Mouse (Mus musculus): Measurements from ENCODE around the gene Kbtbd13.
A peak's percentile ranks its signal among the peaks of the same experiment; 100 is the strongest.

Gene Kbtbd13

DNA sequence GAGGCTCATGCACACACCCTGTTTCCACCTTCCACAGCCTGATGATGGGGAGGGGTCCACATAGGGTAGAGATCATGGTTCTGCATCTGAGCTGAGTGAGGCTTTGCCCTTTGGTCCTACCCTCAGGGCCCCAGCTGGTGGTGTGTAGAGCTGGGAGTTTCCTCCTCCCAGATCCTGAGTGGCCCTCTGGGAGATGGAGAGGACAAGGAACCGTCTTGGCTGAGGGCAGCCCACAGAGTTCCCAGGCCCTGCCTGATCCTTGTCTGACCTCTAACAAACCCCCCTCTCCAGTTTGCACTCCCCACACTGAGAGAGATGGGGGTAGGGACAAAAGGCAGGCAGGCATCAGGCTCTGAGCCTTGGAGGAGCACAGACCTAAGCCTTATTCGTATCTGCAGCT, 2.9 kb upstream of the Kbtbd13 start:
- no peak for DNase-seq (ENCODE audit: extremely low spot score, low read depth, low spot score)

DNA sequence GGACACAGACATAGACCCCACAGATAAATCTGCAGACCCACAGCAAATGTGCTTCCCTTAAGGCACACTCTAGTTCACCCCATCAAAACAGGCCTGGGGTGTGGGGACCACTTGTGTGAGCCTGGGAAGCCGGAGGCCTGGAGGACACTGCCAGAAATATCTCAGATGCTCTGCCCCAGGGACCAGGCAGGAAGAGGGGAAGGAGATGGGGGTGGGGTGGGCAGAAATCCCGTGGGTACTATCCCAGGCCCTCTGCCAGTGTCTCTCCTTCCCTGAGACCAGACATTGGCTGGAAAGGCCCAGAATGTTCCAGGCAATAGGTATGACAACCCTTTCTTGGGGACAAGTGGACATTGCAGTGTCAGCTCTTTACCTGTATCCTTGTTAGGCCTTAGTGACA, 2.2 kb upstream of the Kbtbd13 start:
- DNase-seq (ENCODE audit: extremely low spot score, low read depth, low spot score), result no peak

DNA sequence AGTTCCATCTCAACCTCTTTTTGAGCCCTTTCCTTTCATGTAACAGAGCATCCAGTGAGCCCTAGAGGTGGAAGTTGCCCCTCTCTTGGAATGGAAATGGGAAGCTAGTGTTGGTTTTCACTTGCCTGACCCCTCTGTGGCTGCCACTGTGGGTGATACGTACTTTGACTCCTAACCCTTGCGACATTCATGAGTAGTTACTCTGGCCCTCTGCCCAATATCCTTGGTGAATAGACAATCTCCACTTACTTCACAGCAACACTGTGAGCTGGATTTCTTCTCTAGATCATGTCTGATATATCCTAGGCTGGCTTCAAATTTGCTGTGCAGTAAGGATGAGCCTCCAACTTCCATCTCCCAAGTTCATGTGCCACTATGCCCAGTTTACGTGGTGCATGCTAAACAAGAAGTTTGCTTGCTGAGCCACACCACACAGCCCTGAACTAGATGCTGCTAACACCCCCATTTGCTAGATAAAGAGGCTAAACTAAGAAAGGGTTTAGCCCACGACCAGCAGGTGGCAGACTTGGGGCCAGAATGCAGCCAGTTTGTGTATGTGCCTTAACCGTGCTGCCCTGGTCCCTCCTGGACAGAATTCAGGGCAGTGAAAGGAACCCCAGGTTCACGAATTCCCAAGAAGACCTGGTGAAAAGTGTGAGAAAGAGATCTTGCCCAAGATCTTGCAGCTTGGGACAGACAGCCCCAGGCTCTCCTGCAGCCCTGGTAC, 1.3 kb upstream of the Kbtbd13 start:
- DNase-seq (ENCODE audit: extremely low spot score, low read depth, low spot score), result peak; percentile 39

DNA sequence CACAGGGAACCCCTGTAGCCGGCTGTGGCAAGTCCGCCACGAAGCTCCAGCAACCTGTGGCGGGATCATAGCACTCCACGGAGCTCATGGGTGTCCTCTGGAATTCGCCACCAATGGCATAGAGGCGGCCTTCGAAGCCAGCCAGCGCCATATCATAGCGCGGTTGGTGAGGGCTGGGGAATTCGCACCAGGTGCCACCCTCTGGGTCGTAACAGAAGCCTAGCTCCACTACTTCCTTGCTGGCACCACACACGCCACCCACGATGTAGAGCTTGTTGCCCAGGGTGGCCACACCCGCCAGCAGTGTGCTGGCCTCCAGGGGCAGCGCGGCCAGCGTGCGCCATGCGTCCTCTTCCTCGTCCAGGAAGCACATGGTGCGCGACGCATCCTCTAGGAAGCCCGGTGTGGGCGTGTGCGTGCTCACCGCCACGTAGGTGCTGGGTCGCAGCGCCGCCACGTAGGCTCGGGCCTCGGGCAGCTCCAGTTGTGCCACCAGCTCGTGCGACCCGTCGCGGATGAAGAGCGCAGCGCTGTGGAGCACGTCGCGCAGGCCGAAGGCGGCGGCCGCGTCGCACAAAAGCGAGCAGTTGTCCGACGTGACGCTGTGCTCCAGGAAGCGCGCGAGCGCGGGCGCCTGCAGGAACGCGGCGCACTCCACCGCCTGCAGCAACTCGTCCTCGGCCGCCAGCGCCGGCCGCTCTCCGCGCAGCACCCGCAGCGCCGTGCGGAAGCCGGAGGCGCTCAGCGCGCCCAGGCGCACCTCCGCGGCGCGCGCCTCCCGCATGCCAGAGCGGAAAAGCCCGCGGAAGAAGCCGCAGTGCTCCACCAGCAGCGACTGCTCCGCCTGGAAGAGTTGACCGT, 470 bp downstream of the Kbtbd13 start:
- DNase-seq (ENCODE audit: extremely low spot score, low read depth, low spot score), result no peak

DNA sequence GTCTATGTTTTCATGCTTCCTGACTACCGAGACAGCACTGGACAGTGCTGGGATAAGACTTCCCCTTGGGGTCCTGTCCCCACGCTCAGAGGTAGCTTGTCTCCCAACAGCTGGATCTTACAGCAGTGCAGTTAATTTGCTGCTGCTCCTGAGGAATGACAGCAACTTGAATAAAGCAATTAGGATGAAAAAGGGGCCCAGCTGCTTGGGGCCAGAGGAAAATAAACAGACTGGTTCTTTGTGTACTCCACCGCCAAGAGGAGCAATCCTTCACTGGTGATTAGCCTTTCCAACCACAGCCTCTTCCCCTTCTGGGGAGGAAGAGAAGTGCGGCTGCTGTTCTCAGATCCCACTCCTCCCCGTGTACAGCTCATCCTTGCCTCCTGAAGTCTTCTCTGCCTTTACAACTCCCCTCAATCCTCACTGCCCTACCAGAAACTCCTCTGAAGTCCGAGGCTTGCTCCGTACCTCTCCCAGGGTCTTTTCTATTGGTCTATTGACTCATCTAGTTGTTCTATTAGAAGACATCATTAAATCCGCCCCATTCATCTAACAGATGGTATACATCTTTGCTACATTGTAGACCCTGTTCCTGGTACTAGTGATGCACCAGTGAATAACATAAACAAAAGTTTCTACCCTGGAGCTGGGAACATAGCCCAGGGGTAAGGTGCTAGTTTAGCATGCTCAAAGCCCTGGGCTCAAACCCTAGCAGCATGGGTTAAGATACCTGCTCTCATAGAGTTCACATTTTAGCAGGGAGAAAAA, 4.9 kb downstream of the Kbtbd13 start:
- DNase-seq (ENCODE audit: extremely low spot score, low read depth, low spot score), result no peak

DNA sequence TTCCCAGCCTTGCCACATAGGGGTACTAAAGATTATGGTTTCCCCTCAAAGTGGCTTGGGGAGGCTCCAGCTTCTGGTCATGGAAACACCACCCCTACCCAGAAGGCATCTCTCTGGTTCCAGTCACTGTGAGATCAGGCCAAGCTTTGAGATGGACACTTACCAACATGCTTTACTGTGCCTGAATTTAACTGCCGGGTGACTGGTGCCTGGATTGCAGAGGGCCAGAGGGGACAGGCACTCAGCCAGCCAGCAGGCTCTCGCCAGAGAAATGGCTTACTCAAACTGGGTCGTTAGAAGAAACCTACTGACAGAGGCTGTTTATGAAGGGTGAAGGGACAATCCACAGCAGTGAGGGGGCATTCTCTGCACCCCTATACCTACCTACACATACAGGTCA, 7.2 kb downstream of the Kbtbd13 start:
- DNase-seq (ENCODE audit: extremely low spot score, low read depth, low spot score), result no peak

DNA sequence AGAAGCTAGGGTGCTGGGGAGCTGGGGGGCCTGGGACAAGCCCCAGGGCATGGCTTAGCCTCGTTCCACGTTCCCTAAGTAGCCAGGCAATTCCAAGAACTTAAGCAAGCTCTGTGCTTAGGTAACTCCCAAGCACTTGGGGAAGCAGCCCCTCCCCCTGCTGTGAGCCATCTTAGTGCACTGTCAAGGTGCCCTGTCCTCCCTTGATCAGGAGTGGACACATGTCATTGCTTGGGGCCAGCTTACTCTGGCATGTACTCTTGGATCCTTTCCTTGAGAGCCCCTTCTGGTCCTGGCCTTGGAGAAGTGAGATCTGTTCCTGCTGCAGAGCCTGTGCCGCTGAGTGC, 8.7 kb downstream of the Kbtbd13 start:
- no peak for DNase-seq (ENCODE audit: extremely low spot score, low read depth, low spot score)

DNA sequence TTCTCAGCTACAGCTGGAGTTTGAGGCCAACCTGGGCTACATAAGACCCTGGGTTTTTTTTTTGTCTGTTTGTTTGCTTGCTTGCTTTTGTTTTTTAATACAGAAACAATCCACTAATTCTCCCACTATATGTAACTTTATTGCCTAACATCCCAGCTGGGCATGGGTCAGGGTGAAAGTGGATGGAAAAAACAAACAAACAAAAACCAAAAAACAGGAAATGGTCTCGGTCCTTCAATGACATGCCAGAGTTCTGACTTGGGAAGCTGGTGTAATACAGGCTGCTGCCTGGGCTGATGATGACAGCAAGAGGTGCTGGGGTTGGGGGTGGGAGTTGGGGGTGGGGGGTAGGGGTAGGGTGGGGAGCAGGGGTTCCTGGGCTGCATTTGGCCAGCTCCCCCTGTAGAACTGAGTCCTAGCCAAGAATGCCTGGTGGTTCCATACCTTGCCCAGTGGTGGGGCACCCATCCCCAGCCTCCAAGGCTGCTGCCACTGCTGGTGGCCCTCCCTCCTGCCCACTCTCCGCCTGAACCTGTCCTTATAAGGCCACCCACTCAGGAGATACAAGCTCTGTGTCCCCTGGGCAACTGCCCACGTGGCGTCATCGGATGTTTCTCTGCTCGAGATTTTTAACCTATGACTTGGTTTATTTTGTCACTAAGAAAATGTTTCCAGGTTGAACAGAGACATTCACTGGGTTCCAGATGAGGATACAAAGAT, 9.3 kb downstream of the Kbtbd13 start:
- DNase-seq (ENCODE audit: extremely low spot score, low read depth, low spot score), result no peak

DNA sequence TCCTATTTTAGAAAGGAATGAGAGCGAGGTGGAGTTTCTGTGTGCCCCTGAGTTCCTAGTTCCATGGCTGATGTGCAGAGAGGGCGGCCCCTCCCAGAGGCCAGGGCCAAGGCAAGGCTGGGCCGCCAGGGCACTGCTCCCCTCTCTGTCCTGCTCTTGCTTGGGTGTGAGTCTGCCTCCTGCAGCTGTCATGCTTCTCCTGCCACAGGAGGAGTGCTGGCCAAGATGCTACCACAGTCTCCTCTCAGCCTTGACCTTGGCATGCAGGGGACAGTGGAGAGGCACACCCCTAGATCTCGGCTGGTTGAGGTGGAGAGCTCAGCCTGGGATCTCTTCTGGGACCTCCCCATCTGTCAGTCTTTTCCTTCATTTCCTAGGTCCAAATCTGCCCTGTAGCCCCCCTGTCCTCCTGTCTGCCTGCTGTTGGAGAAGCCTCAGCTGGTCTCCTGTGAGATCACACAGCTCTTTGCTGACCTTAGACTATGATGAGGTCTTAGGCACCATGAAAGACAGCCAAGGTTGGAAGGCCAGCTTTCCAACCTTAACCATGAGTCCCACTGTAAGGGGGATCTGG, 10.3 kb downstream of the Kbtbd13 start:
- DNase-seq (ENCODE audit: extremely low spot score, low read depth, low spot score), result no peak

DNA sequence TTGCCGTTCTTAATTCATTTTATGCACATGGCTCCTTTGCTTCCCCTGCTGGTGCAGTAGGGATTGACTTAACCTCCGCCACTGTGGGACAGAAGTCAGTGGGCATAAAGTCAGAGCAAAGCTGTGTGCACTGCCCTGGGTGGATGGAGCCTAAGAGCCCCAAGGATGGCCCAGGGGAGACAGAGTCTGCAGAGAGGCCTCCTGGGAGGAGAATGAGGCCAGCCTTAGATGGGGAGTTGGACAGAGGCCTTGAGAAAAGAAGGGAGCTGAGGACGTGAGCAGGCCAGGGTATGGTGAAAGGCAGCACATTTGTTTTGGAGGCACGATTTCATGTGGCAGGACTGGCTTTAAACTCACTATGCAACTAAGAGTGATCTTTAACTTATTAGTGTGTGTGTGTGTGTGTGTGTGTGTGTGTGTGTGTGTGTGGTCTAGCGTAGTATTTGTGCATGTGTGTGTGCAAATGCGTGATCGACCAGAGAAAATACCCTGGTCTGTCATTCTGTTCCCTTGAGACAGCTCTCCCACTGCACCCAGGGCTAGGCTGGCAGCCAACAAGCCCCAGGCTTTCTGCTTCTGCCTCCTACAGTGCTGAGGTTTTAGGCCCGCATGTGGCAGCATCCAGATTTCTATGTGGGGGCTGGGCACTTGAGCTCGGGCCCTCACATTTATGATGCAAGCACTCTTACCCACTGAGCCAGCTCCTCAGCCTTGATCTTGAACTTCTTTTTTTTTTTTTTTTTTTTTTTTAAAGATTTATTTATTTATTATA, 16.1 kb downstream of the Kbtbd13 start:
- DNase-seq (ENCODE audit: extremely low spot score, low read depth, low spot score), result no peak

DNA sequence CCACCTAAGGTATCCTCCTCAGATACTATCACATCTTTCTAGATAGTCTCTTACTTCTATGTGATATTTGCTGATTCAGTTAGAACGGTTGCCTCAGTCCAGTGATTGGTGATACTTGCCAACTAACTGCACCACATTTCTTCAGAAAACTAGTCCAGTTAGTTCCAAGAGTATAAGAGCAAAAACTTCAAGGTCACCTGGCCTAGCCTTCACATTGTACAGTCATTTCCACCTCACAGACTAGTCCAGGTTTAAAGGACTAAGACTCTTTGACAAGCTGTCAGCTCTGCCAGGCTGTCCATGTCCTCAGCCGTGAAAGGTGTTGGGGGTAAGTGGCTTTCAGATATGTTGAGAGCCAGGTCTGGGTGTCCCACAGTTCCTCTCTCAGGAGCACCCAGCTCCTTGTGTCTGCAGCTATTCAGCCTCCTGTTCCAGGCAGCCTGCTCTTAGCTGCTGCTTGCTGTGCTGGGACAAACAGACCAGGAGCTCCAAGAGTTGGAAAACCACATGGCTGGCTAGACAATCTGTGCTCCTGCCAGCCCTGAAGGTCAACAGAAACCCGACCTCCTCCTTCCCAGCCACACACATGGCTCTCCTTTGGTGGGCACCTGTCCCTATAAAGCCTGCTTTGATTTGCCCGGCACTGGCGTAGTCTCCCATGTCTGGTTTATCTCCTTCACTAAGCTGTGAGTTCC, 16.8 kb downstream of the Kbtbd13 start:
- no peak for DNase-seq (ENCODE audit: extremely low spot score, low read depth, low spot score)

DNA sequence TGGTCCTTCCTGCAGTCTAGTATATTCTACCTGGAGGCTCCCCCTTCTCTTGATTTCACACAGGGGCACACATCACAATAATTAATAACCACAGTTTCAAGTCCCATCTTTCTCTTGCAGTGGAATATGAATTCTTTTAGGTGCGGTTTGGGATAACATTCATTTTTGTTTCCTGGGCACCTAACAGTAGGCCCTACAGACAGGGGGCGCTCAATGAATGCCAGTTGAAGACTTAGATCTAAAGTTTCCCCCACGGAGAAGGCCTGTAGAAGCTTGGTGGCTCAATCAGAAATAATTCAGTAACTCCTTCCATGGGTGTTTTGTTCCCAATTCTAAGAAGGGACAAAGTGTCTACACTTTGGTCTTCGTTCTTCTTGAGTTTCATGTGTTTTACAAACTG, 19.0 kb downstream of the Kbtbd13 start:
- DNase-seq (ENCODE audit: extremely low spot score, low read depth, low spot score), result no peak

DNA sequence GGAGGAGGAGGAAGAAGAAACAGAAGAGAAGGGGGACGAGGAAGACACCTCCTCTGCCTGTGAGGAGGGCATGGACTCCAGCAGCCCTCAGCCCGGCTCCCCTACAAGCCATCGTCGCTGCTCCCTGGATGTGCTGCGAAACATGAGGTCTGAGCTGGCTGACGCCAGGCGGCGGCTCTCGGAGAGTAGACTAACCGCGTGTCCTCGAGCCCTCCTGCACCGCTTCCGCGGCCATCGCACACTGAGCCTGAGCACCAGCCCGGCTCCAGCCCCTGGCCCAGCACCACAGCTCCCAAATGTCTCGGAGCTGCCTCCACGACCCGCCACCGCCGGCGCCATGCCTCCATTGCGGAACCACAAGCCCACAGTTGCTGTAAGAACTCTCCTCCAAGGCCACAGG, 19.7 kb downstream of the Kbtbd13 start:
- DNase-seq (ENCODE audit: extremely low spot score, low read depth, low spot score), result no peak

DNA sequence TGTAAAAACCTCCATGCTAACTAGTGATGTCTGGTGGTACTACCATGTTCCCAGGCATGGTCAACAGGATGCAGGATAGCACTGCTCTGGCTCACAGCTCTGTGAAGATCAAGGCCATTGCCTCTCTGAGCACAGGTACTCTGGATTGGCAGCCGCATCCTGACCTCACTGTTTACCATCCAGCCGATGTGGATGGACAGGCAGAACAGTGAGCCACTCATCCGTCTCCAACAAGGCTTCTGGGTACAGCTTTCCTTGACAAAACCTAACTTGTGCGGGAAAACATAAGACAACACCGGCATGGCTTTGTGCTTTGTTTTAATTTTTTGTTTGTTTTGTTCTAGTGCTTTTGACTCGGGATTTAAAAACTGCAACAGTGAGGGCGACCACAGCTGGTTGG, 25.7 kb downstream of the Kbtbd13 start:
- no peak for DNase-seq (ENCODE audit: extremely low spot score, low read depth, low spot score)

DNA sequence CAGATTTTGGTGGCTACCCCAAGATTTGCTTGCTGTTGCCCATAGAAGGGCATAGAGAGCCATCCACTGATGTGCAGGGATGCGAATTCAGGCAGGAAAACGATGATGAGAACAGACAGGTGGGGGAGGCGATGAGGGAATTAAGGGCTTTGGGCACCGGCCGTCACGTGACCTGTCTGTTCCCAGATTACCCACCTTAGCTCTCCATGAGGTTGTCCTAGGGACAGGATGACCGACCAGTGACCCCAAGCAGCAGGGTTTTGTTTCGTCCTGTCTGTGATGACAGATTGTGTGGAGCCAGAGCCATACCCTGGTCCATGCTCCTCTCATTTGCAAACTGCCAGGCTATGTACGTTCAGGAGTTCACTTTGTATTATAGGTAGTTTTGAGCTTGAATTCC, 27.8 kb downstream of the Kbtbd13 start:
- no peak for DNase-seq (ENCODE audit: extremely low spot score, low read depth, low spot score)

DNA sequence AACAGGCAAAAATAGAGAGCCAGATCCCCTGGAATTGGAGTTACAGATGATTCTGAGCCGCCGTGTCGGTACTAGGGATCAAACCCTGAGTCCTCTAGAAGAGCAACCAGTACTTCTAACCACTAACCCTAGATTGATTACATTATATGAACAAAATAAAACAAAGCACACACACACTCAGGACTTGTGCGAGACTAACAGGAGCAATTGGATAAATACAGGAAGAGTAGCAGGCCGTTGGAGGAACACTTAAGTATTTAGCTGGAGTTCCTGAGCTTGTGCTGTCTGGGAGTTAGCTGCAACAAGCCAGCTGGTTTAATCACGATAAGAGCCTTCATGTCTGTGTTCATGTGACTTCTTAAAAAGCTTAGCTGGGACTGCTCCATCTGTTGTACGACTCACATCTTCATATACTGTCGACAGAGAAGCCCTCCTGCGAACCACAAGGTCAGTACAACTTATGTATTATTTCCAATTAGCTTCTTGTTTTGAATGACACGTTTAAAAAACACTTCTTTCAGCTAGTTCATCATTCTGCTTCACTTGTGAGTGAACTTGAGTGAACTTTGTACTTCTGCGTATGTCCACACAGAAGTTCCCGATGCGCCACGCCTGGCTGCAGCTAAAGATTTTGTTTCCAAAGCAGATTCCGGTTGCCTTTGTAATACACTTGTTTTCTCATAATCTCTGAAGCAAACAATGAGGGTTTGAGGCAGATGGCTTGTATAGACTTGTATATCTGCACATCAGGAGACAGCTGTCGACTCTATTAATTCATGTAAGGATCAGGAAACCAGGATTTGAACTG, 30.6 kb downstream of the Kbtbd13 start, which contains the start of gene Ubap1l:
Ubap1l (plus strand) TSS at position 401 of the 808 bp plus-strand sequence.
- DNase-seq (ENCODE audit: extremely low spot score, low read depth, low spot score), result no peak

DNA sequence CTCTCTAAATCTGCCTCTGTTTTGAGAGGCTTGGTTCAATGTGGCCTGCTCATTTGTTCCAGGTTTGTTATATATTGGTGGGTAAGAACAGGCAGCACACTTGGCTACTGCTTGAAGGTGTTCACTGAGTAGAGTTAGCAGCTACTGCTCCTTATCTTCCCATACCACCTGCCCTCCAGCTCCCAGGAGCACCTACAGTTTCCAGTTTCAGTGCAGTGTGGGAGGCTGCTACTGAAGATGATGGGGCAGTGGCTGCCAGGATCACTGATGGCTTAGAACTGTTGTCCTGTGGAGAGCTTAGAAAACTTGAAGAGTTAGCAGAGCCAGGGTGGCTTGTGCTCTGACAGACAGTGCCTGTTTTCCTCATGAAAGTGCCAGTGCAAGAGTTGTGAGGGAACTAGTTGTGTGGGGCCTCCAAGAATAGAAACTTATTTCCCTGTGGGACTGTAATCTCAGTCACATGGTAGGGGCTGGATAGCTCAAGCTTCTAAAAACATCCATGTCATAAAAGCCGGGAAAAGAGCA, 32.4 kb downstream of the Kbtbd13 start:
- no peak for DNase-seq (ENCODE audit: extremely low spot score, low read depth, low spot score)

DNA sequence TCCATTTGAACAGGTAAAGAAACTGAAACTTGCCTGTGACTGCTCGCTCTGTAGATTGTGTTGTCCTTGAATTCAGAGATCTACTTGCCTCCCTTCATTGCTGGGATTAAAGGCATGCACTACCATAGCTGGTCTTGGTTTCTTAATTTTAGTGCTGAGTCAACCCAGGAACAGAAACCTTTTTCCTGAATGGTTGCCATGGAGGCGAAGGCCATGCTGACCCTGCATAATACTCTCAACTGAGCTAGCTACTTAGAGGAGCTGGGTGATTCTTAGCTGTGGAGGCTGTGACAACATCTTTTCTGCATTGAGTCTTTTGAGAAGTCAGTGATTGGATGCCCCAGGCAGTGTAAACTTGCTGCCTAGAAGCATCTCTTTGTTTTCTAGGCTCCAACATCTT, 34.5 kb downstream of the Kbtbd13 start:
- DNase-seq (ENCODE audit: extremely low spot score, low read depth, low spot score), result no peak

Data from hindlimb bud, embryonic 11.5 days (tissue).